Mouse (Mus musculus): ENCODE data around the gene Ccl7. TPM values are rescaled to one million over a fixed set of nuclear protein-coding genes. Genes with fewer than 3 reads are reported as not detected.

Ccl7 gene
- 0.76 and 0.98 TPM in 2 replicates for polyA plus RNA-seq (2012; rRNA removed)

GRCm38 (mm10) chr11:82045471-82045870 is at the start of gene Ccl7:
Ccl7 (plus strand) TSS chr11:82045712.

GRCm38 (mm10) chr11:82035356-82035755 is 10.2 kb upstream of the Ccl7 start, which contains the start of gene Ccl2:
Ccl2 (plus strand) TSS chr11:82035571.

GRCm38 (mm10) chr11:82038535-82038934 is 7.0 kb upstream of the Ccl7 start, which contains the start of gene Gm17268:
Gm17268 (minus strand) TSS chr11:82038562.

GRCm38 (mm10) chr11:82057646-82058045 is 12.1 kb downstream of the Ccl7 start, which contains the start of gene Ccl11:
Ccl11 (plus strand) TSS chr11:82057823.

Other genes with a start within 250 kb of the Ccl7 start
- not detected in 2 replicates for gene 5530401A14Rik, start 185.0 kb upstream of the Ccl7 start, polyA plus RNA-seq (2012; rRNA removed)
- 1.2 and 1.7 TPM in 2 replicates for gene Asic2, start 77.3 kb upstream of the Ccl7 start, polyA plus RNA-seq (2012; rRNA removed)
- 2.6 and 3.2 TPM in 2 replicates for gene Ccl2, start 10.1 kb upstream of the Ccl7 start, polyA plus RNA-seq (2012; rRNA removed)
- gene Gm17268, start 7.2 kb upstream of the Ccl7 start, polyA plus RNA-seq (2012; rRNA removed) = not detected in 2 replicates
- gene Ccl11, start 12.1 kb downstream of the Ccl7 start, polyA plus RNA-seq (2012; rRNA removed) = 11.0 and 11.4 TPM in 2 replicates
- 1.2 TPM in 2 replicates for gene Ccl12, start 56.1 kb downstream of the Ccl7 start, polyA plus RNA-seq (2012; rRNA removed)
- 1.4 and 6.1 TPM in 2 replicates for gene Ccl8, start 69.5 kb downstream of the Ccl7 start, polyA plus RNA-seq (2012; rRNA removed)

Data from colon, adult 2 months (tissue).